ENCODE assay signal across 8 mouse cellular contexts in the genomic region with DNA sequence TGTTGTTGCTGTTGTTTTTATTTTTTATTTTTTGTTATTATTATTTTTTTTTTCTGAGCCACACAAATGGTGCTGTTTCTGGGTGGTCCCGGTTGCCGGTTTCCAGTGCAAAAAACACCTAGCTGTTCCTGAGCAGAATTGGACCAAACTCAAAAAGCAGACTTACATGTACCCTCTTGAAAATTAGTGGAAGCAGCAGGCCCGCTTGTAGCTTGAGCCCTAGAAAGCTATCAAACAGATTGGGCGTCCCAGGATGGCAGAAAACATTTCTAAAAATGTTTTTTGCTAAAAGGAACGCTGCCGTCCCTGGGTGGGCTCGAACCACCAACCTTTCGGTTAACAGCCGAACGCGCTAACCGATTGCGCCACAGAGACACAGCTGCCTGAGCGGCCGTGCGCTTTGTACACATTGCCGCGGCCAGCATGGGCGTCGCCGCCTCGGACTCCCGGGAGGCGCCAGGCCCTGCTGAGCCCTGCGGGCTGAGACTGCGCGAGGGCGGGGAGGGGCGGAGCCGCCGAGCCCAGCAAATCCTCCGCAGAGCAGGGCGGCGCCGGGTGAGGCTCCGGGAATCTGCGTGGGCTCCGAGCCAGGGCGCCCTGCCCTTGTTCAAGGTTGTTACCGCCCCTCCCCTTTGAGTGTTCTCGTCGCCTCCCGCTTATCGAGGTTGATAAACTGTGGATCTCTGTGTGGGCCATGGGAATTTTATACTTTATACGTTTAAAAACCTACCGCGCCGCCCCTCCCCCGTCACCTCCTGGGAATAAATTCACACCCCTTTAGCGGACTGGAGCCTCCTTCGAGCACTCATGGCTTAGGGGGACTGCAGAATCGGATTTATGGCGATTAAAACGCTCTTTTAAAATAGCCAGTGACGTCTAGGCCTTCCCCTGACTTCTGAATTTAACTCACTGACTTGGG. TPM values are rescaled to one million over a fixed set of nuclear protein-coding genes. Genes with fewer than 3 reads are reported as not detected.
DNase-seq lines count a peak whose midpoint lies in the region; ATAC-seq and TF ChIP-seq lines count a peak whose summit lies in the region.

No protein-coding gene starts in this region.

- CTCF ChIA-PET in Patski (lab: Charles Lee): interaction anchor here (1.7 kb wide), 1 partner anchor 17 kb away, joined by 7 read pairs; no protein-coding TSS in a partner anchor

- DNase-seq in Patski (ENCODE audit: low read depth, low spot score): peak; percentile 70
- peak; percentile 97 for DNase-seq in cerebellum, postnatal 14 days
- DNase-seq in frontal cortex, postnatal 14 days (ENCODE audit: low spot score in 2 of 2): peak; percentile 94 to 99
- peak; percentile 99 to 100 for DNase-seq in layer of hippocampus, postnatal 25 days (ENCODE audit: extremely low spot score in 1 of 2, low spot score in 1 of 2)
- DNase-seq in lung, postnatal 25 days (ENCODE audit: low spot score): peak; percentile 98
- DNase-seq in retina, embryonic 14.5 days (ENCODE audit: low spot score): peak; percentile 99
- peak; percentile 93 for DNase-seq in thymus, postnatal 4 days

- POLR2A ChIA-PET in Patski (lab: Charles Lee): interaction anchor here (0.6 to 1.1 kb wide), 2 partner anchors 47 to 523 kb away, joined by 3 to 4 read pairs; no protein-coding TSS in a partner anchor

- H3K27me3 ChIP-seq in Patski: no peaks in the 10 kb centered on the region
- no peaks in the 10 kb centered on the region for H3K27me3 ChIP-seq in hindbrain, embryonic 13.5 days

- peak overlapping the region; percentile 49 for H3K4me2 ChIP-seq in hindbrain, embryonic 13.5 days

- no peak for TF ChIP-seq CTCF in Patski (IDR thresholded peaks at IDR 0.05)

- H3K4me3 ChIP-seq in hindbrain, embryonic 13.5 days: peak overlapping the region; percentile 49

- peak; percentile 99 for ATAC-seq in Patski
- ATAC-seq in hindbrain, embryonic 13.5 days (ENCODE audit: low FRiP score): peak; percentile 98

- H3K9me3 ChIP-seq in hindbrain, embryonic 13.5 days: no peaks in the 10 kb centered on the region

- in situ Hi-C loops in Patski (cut with MboI; ENCODE audit: low pct_unique_long_range_greater_than_20kb): no loop called here

- no peaks in the 10 kb centered on the region for H3K36me3 ChIP-seq in hindbrain, embryonic 13.5 days

- WGBS in hindbrain, embryonic 13.5 days: 3% methylated on average over 55 of the region's 55 CpGs

- peaks cover 8% of the 10 kb centered on the region for H3K4me1 ChIP-seq in hindbrain, embryonic 13.5 days (replicated peaks)

- peak overlapping the region; percentile 64 for H3K9ac ChIP-seq in hindbrain, embryonic 13.5 days

- peak overlapping the region; percentile 90 for H3K27ac ChIP-seq in hindbrain, embryonic 13.5 days

RNA-seq across cellular contexts. Expression of a gene that starts 35.6 kb away (rescaled TPM):
- polyA plus RNA-seq in Patski (2021): 0.64 TPM
- 9.0 and 11.2 TPM in 2 replicates for polyA plus RNA-seq in hindbrain, embryonic 13.5 days (2015; fragmentation: Nextera tagmentation; extraction: Ambion mirVana)
- total RNA-seq in layer of hippocampus, postnatal 25 days (2021): 10 to 100 TPM in 1 of 2 experiments, 1 to 10 TPM in 1; 9.0 to 10.7 TPM

RNA-seq across cellular contexts. Expression of a gene that starts 44.7 kb away (rescaled TPM):
- polyA plus RNA-seq in Patski (2021): 136 TPM
- polyA plus RNA-seq in hindbrain, embryonic 13.5 days (2015; fragmentation: Nextera tagmentation; extraction: Ambion mirVana): 984 and 1,014 TPM in 2 replicates
- 100 to 1,000 TPM; 139 to 159 TPM for total RNA-seq in layer of hippocampus, postnatal 25 days (2021)

RNA-seq across cellular contexts. Expression of a gene that starts 44.8 kb away (rescaled TPM):
- 29.0 TPM for polyA plus RNA-seq in Patski (2021)
- 54.6 and 58.6 TPM in 2 replicates for polyA plus RNA-seq in hindbrain, embryonic 13.5 days (2015; fragmentation: Nextera tagmentation; extraction: Ambion mirVana)
- 10 to 100 TPM; 35.7 to 36.3 TPM for total RNA-seq in layer of hippocampus, postnatal 25 days (2021)

Comparison
In these comparisons a context has a peak if more than half of its experiments do, and no peak if none do; other contexts are left out.
1. Peak in every context shown above with its lines: DNase-seq, ATAC-seq, H3K4me3 ChIP-seq and H3K27ac ChIP-seq.